Mouse (Mus musculus): ENCODE measurements around the gene Pik3c2b. TPM values are rescaled to one million over a fixed set of nuclear protein-coding genes. Genes with fewer than 3 reads are reported as not detected.

Pik3c2b gene
- polyA plus RNA-seq, 1 experiment from 2014 or later, result 9.1 TPM

GRCm38 (mm10) chr1:133083003-133083546, 37.6 kb downstream of the Pik3c2b start:
- Histone ChIP-seq H3K9me3 (ENCODE audit: control insufficient read depth, low read length) (no peaks in the 10 kb centered on the region), H3K4me3 (ENCODE audit: low read length) (no peak overlapping the region), H3K4me2 (replicated peaks; ENCODE audit: low read depth, low read length) (no peak overlapping the region), H3K27ac (ENCODE audit: low read depth, low read length) (no peak overlapping the region), H3K9ac (ENCODE audit: low read depth, low read length) (no peak overlapping the region), H3K36me3 (ENCODE audit: control insufficient read depth, insufficient read depth, low read length) (peaks cover 4% of the 10 kb centered on the region; the same call in 1 of the 2 replicates), H3K27me3 (ENCODE audit: control insufficient read depth, insufficient read depth, low read length) (no peaks in the 10 kb centered on the region; the same call in 1 of the 2 replicates), H3K4me1 (ENCODE audit: control insufficient read depth, insufficient read depth, low read length) (0 out of 2 replicates have a peak, but pooled peaks cover 10% of the 10 kb centered on the region)
- WGBS, result 92% methylated on average over 5 of the region's 5 CpGs
- ATAC-seq (ENCODE audit: low FRiP score, low TSS enrichment), result no peak

- H3K27ac ChIP-seq (ENCODE audit: low read depth, low read length), result no peak overlapping the region
- ATAC-seq (ENCODE audit: low FRiP score, low TSS enrichment), result peak; percentile 33; the same call in 1 of the 2 replicates
- WGBS, result 70% methylated on average over 11 of the region's 11 CpGs
These were observed 38.6 kb downstream of the Pik3c2b start for GRCm38 (mm10) chr1:133083942-133084625.

GRCm38 (mm10) chr1:133084708-133085416, 39.4 kb downstream of the Pik3c2b start:
- no peak overlapping the region for H3K4me3 ChIP-seq (ENCODE audit: low read length)
- no peak for ATAC-seq (ENCODE audit: low FRiP score, low TSS enrichment)
- no peak overlapping the region for H3K27ac ChIP-seq (ENCODE audit: low read depth, low read length)
- H3K9me3 ChIP-seq (ENCODE audit: control insufficient read depth, low read length), result no peaks in the 10 kb centered on the region
- H3K4me2 ChIP-seq (replicated peaks; ENCODE audit: low read depth, low read length), result no peak overlapping the region
- no peaks in the 10 kb centered on the region; the same call in 1 of the 2 replicates for H3K36me3 ChIP-seq (ENCODE audit: control insufficient read depth, insufficient read depth, low read length)
- no peak overlapping the region for H3K9ac ChIP-seq (ENCODE audit: low read depth, low read length)
- H3K4me1 ChIP-seq (ENCODE audit: control insufficient read depth, insufficient read depth, low read length), result 0 out of 2 replicates have a peak, but pooled peaks cover 10% of the 10 kb centered on the region
- 66% methylated on average over 13 of the region's 14 CpGs for WGBS
- H3K27me3 ChIP-seq (ENCODE audit: control insufficient read depth, insufficient read depth, low read length), result no peaks in the 10 kb centered on the region; the same call in 1 of the 2 replicates

More at GRCm38 (mm10) chr1:133083942-133084625, 38.6 kb downstream of the Pik3c2b start:
- no peak overlapping the region for H3K9ac ChIP-seq (ENCODE audit: low read depth, low read length)
- H3K4me2 ChIP-seq (replicated peaks; ENCODE audit: low read depth, low read length), result no peak overlapping the region
- H3K4me1 ChIP-seq (ENCODE audit: control insufficient read depth, insufficient read depth, low read length), result 0 out of 2 replicates have a peak, but pooled peaks cover 10% of the 10 kb centered on the region
- H3K4me3 ChIP-seq (ENCODE audit: low read length), result no peak overlapping the region
- no peaks in the 10 kb centered on the region for H3K9me3 ChIP-seq (ENCODE audit: control insufficient read depth, low read length)
- peaks cover 4% of the 10 kb centered on the region; the same call in 1 of the 2 replicates for H3K36me3 ChIP-seq (ENCODE audit: control insufficient read depth, insufficient read depth, low read length)
- no peaks in the 10 kb centered on the region; the same call in 1 of the 2 replicates for H3K27me3 ChIP-seq (ENCODE audit: control insufficient read depth, insufficient read depth, low read length)

GRCm38 (mm10) chr1:133085417-133085742, 39.9 kb downstream of the Pik3c2b start:
- Histone ChIP-seq H3K4me3 (ENCODE audit: low read length) (no peak overlapping the region), H3K4me1 (ENCODE audit: control insufficient read depth, insufficient read depth, low read length) (0 out of 2 replicates have a peak, but pooled peaks cover 10% of the 10 kb centered on the region), H3K27me3 (ENCODE audit: control insufficient read depth, insufficient read depth, low read length) (no peaks in the 10 kb centered on the region), H3K36me3 (ENCODE audit: control insufficient read depth, insufficient read depth, low read length) (no peaks in the 10 kb centered on the region; the same call in 1 of the 2 replicates), H3K27ac (ENCODE audit: low read depth, low read length) (no peak overlapping the region), H3K4me2 (replicated peaks; ENCODE audit: low read depth, low read length) (no peak overlapping the region), H3K9ac (ENCODE audit: low read depth, low read length) (no peak overlapping the region), H3K9me3 (ENCODE audit: control insufficient read depth, low read length) (no peaks in the 10 kb centered on the region)
- ATAC-seq (ENCODE audit: low FRiP score, low TSS enrichment), result no peak
- 69% methylated on average over 8 of the region's 8 CpGs for WGBS

- no peak for ATAC-seq (ENCODE audit: low FRiP score, low TSS enrichment)
- H3K4me3 ChIP-seq (ENCODE audit: low read length), result no peak overlapping the region
- H3K4me1 ChIP-seq (ENCODE audit: control insufficient read depth, insufficient read depth, low read length), result 0 out of 2 replicates have a peak, but pooled peaks cover 10% of the 10 kb centered on the region
- no peak overlapping the region for H3K27ac ChIP-seq (ENCODE audit: low read depth, low read length)
- no peaks in the 10 kb centered on the region; the same call in 1 of the 2 replicates for H3K36me3 ChIP-seq (ENCODE audit: control insufficient read depth, insufficient read depth, low read length)
- H3K9me3 ChIP-seq (ENCODE audit: control insufficient read depth, low read length), result no peaks in the 10 kb centered on the region
- H3K9ac ChIP-seq (ENCODE audit: low read depth, low read length), result no peak overlapping the region
- H3K4me2 ChIP-seq (replicated peaks; ENCODE audit: low read depth, low read length), result no peak overlapping the region
- 84% methylated on average over 10 of the region's 10 CpGs for WGBS
- H3K27me3 ChIP-seq (ENCODE audit: control insufficient read depth, insufficient read depth, low read length), result no peaks in the 10 kb centered on the region
These were observed 41.3 kb downstream of the Pik3c2b start for GRCm38 (mm10) chr1:133086804-133087203.

GRCm38 (mm10) chr1:133087206-133087905, 41.9 kb downstream of the Pik3c2b start:
- Histone ChIP-seq H3K9me3 (ENCODE audit: control insufficient read depth, low read length) (no peaks in the 10 kb centered on the region), H3K36me3 (ENCODE audit: control insufficient read depth, insufficient read depth, low read length) (no peaks in the 10 kb centered on the region; the same call in 1 of the 2 replicates), H3K27me3 (ENCODE audit: control insufficient read depth, insufficient read depth, low read length) (no peaks in the 10 kb centered on the region), H3K4me3 (ENCODE audit: low read length) (no peak overlapping the region), H3K27ac (ENCODE audit: low read depth, low read length) (no peak overlapping the region), H3K4me2 (replicated peaks; ENCODE audit: low read depth, low read length) (no peak overlapping the region), H3K9ac (ENCODE audit: low read depth, low read length) (no peak overlapping the region), H3K4me1 (ENCODE audit: control insufficient read depth, insufficient read depth, low read length) (0 out of 2 replicates have a peak, but pooled peaks cover 10% of the 10 kb centered on the region)
- 46% methylated on average over 7 of the region's 7 CpGs for WGBS
- peak; percentile 63 for ATAC-seq (ENCODE audit: low FRiP score, low TSS enrichment)

GRCm38 (mm10) chr1:133088196-133088595, 42.7 kb downstream of the Pik3c2b start:
- Histone ChIP-seq H3K27me3 (ENCODE audit: control insufficient read depth, insufficient read depth, low read length) (no peaks in the 10 kb centered on the region), H3K27ac (ENCODE audit: low read depth, low read length) (no peak overlapping the region), H3K4me1 (ENCODE audit: control insufficient read depth, insufficient read depth, low read length) (0 out of 2 replicates have a peak, but pooled peaks cover 10% of the 10 kb centered on the region), H3K9ac (ENCODE audit: low read depth, low read length) (no peak overlapping the region), H3K4me3 (ENCODE audit: low read length) (no peak overlapping the region), H3K9me3 (ENCODE audit: control insufficient read depth, low read length) (no peaks in the 10 kb centered on the region), H3K36me3 (ENCODE audit: control insufficient read depth, insufficient read depth, low read length) (no peaks in the 10 kb centered on the region; the same call in 1 of the 2 replicates), H3K4me2 (replicated peaks; ENCODE audit: low read depth, low read length) (no peak overlapping the region)
- no peak for ATAC-seq (ENCODE audit: low FRiP score, low TSS enrichment)
- WGBS, result 81% methylated on average over 10 of the region's 10 CpGs

- no peak for ATAC-seq (ENCODE audit: low FRiP score, low TSS enrichment)
- H3K9ac ChIP-seq (ENCODE audit: low read depth, low read length), result no peak overlapping the region
- 88% methylated on average over 4 of the region's 4 CpGs for WGBS
These were observed 43.9 kb downstream of the Pik3c2b start for GRCm38 (mm10) chr1:133089415-133089814.

More at GRCm38 (mm10) chr1:133089415-133089814, 43.9 kb downstream of the Pik3c2b start:
- no peak overlapping the region for H3K4me2 ChIP-seq (replicated peaks; ENCODE audit: low read depth, low read length)
- no peak overlapping the region for H3K4me3 ChIP-seq (ENCODE audit: low read length)
- H3K36me3 ChIP-seq (ENCODE audit: control insufficient read depth, insufficient read depth, low read length), result peaks cover 1% of the 10 kb centered on the region; the same call in 1 of the 2 replicates
- H3K4me1 ChIP-seq (ENCODE audit: control insufficient read depth, insufficient read depth, low read length), result 0 out of 2 replicates have a peak, but pooled peaks cover 4% of the 10 kb centered on the region
- H3K27ac ChIP-seq (ENCODE audit: low read depth, low read length), result no peak overlapping the region
- H3K27me3 ChIP-seq (ENCODE audit: control insufficient read depth, insufficient read depth, low read length), result no peaks in the 10 kb centered on the region
- no peaks in the 10 kb centered on the region for H3K9me3 ChIP-seq (ENCODE audit: control insufficient read depth, low read length)

Measured in kidney, embryonic 14.5 days (tissue).